Mouse (Mus musculus): Measurements from ENCODE around the gene Cabp7. TPM values are rescaled to one million over a fixed set of nuclear protein-coding genes. Genes with fewer than 3 reads are reported as not detected.

Cabp7 gene
- total RNA-seq, 2 experiments from 2014 or later: 0.18 TPM; not detected in 1

DNA sequence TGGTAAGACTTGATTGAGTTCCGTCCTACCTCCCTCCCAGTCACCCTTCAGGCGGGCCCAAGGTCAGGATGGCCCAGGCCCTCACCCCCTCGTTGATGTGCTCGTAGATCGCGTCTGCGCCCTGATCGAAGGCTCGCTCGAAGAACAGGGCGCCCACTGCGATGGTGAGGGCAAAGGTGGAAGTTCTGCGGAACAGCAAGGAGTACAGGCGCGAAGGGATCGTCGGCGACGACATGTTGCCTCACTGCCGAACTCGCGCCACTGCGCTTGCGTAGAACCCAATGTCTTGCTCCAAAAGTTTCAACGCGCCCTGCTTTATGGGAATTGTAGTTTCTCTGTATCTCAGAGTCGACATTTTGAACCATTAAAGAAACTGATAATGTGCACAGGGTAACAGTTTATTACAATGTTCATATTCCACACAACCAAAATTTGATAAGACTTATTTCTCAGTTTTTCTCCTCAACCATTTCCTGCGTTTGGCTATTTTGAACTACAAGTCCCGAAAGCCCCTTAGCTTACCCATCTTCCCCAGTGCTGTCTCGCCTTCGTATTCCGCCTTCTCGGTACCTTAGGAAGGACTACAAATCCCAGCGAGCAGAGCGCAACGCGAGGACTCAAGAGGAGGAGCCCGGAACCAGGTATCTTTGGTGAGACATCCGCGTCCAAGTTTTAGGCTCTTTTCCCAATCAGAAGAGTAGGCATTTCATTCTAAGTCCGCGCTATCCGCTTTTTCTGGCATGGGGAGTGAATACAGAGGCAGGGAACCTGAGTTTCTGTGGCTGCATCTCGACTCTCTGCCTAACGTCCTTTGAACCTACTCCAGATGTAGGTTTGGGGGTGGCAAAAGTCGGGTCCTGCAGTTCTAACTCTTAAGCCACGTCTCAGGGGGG lies 42.3 kb downstream of the Cabp7 start, which contains the start of the genes Uqcr10 and Zmat5:
Uqcr10 (minus strand) TSS at position 271 of the 893 bp plus-strand sequence.
Zmat5 (plus strand) TSS at position 607 of the 893 bp plus-strand sequence.
- peak; percentile 93 for DNase-seq

DNA sequence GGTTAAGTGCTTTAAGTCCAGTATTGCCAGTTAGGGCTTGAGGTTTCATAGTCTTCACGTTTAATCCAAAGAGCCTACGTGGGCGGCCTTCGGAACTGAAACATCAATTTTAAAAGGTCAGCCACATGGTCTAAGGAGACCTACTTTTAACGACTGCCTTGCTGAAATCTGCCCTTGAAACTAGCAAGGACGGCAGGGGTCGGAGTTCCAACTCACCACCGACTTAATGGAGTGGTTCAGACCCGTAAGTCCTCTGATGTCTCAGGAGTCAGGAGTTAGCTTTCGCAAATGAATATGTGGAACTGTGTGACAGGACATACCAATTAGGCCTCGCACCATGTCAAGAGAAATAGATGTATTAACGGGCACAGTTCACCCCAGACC lies 42.9 kb downstream of the Cabp7 start:
- no peak for DNase-seq

DNA sequence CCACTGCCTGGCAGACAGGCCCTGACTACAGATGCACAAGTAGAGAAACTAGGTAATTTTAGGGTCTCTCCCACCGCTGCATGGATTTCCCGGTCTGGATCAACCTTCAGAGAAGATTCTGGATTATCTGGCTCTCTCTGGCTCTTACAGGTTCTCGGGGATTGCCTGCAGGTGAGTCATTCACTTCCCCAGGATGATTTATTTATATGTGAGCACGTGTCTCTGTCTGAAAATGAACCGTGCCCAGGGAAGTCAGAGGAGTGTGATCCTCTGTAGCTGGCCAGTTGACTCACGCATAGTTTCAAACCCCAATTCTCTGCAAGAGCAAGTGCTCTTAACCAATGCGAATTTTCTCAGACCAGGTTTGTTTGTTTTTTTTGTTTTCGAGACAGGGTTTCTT lies 45.9 kb downstream of the Cabp7 start:
- no peak for DNase-seq

DNA sequence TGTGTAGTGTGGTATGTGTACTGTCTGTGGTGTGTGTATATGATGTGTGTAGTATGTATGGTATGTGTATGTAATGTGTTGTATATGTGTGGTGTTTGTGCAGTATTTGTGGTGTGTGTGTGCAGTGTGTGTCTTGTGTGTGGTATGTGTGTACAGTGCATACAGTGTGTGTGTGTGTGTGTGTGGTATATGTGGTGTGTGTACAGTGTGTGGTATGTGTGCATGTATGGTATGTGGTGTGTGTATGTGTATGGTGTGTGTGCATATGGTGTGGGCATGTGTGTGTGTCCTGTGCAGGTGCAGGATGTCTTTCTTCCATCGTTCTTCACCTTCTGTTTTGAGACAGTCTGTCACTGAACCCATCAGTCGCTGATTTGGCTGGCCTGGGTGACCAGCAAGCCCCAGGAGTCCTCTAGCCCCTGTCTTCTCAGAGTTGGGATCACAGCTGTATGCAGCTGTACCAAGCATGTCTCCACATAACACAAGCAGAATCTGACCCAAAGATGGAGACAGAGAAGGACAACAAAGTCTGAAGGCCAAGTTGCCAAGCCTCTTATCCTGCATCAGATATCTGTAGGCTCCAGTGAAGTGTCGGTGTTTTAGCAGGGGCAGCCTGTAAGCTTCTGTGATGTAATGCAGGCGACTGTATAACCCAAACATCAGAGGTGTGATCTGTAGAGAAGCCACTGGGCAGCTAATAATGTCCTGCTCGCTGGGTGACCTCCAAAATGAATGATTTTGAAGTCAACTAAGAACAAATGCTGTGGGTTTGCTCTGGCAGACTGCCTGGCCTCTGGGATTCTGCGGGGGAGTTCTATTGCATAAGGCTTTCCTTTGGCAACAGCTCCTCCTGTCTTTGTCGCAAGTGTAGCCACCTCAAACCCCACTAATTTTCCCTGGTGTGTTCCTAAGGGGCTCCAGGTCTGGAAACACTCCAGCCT lies 49.3 kb downstream of the Cabp7 start:
- DNase-seq: peak; percentile 87

DNA sequence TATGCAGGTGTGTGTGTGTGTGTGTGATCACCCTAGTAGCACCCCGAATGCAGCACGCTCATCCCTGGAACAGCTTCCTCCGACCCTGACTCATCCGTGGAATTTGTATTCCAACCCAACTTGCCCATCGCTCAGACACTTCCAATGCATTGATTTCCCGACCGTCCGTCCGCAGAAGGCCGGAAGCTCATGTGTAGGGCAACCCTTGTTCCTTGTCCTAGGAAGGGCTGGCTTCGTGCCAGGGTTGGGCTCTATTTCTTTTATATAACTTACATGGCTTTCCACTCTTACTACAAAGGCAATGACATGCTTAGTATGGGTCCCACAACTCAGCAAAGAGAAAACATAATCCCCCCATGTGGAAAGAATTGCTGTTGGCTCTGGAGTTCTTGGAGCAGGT lies 54.4 kb downstream of the Cabp7 start:
- DNase-seq: peak; percentile 47

DNA sequence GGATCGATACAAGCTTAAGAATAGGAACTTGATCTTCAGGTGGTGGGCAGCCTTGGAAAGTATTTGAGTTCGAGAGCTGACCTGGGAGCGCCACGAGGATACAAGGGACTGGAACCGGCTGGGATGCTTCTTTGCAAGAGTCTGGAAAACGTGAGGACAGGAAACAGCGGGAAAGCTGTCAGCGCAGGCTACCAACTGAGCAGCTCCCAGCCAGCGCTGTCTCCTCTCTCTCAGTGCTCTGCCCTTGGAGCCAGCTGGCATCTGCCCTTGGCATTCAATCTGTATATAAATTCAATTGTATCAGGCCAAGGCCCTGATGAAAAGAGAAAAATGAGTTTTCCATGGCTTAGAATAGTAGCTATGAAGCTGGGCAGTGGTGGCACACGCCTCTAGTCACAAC lies 55.4 kb downstream of the Cabp7 start:
- DNase-seq: peak; percentile 81

DNA sequence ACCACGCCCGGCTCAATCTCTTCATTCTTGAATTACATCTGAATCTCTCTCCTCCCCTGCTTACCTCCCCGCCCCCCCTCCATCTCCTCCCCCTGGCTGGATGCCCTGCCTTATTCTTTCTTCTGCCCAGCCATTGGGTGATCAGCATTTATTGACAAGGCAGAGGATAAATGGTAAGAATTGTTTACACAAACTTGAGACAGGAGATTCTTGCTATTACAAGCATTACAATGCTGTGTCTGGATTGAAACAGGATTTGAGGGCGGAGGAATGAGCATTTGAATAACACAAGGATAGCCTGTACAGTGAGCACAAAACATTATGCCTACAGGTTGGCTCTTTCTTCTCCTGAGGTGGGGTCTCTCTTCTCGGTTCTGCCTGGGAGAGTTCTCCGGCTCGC lies 56.2 kb downstream of the Cabp7 start:
- DNase-seq: no peak

DNA sequence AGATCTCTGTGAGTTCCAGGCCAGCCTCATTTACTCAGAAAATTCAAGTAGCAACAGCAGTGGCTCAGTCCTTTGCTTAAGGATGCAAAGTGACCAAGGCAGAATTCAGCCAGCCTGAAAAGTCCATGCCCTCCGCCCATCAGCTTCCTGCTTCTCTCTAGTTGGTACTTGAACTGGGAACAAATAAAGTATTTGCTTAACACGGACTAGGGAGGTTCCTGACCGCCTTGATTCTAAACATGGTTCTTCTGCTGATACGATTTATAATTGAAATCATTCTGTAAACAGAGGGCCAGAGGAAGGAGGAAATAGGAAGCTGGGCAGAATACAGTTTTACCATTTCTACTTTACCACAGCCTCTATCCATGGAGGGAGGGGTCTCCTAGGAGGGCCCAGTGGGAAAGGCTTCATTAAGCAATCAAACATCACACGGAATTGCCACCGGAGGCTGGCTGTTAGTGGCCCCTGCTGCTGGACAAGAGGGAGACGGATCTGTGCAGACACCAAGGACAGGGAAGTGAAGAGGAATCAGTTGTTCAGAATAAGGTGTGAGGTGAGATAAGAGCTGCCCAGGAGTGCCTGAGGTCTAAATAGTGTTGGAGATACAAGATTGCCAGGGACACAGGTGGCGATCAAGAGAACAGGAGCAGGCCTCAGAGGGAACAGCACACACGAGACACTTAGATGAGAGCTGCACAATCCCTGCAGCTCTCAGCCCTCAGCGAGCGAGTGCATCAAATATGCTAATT lies 57.8 kb downstream of the Cabp7 start:
- no peak for DNase-seq

DNA sequence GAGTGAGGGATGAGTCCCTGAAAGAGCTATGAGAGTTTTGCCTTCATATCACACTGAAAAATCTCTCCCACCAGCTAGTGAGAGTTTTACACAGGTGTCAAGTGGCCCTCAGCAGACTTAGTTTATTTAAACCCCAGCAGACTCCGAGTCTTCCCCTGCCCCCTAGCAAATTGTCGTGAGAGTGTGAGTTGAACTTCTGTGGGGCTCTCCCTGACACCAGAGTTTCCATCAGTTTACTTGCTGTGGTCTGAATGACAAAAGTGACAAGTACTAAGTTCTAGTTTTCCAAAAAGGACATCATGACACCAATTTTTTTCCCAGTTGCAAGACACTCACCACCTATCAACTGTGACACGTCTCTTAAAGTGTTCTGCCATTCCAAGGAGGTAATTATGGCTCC lies 58.7 kb downstream of the Cabp7 start:
- no peak for DNase-seq

DNA sequence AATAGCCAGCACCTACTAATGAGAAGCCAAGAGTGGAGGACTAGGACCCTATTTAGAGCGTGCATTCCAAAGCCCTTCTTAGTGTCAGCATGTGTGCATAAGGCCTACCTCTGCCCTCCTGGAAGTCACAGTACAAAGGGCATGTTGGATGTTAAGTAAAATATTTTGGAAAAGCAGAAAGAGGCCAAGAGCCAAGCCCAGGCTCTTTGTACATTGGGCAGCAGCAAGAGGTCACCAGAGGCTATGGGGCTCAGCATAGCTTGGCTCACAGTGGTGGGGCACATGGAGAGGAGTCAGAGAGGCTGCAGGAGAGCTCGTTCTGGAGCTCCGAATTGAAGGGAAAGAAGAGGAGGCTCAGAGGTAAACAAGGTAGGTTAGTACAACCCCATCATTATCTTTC lies 59.6 kb downstream of the Cabp7 start:
- no peak for DNase-seq

Other genes with a start within 250 kb of the Cabp7 start
- 10 to 100 TPM; 46.9 to 56.3 TPM for gene Mtmr3, start 151.9 kb downstream of the Cabp7 start, total RNA-seq (2021)
- not detected for gene Gm11032, start 126.7 kb downstream of the Cabp7 start, total RNA-seq (2021)
- gene Ascc2, start 109.0 kb downstream of the Cabp7 start, total RNA-seq (2021): 10 to 100 TPM; 26.7 to 27.6 TPM
- 1,000 to 10,000 TPM; 1,230 to 1,238 TPM for gene Uqcr10, start 42.4 kb downstream of the Cabp7 start, total RNA-seq (2021)
- 10 to 100 TPM; 33.4 to 36.0 TPM for gene Zmat5, start 42.1 kb downstream of the Cabp7 start, total RNA-seq (2021)
- 10 to 100 TPM; 81.1 to 88.3 TPM for gene Nf2, start 102.8 kb upstream of the Cabp7 start, total RNA-seq (2021)
- 10 to 100 TPM; 46.3 to 64.4 TPM for gene Nipsnap1, start 127.2 kb upstream of the Cabp7 start, total RNA-seq (2021)
- 10 to 100 TPM; 27.3 to 28.0 TPM for gene Thoc5, start 148.5 kb upstream of the Cabp7 start, total RNA-seq (2021)
- gene Nefh, start 201.3 kb upstream of the Cabp7 start, total RNA-seq (2021): 1 to 10 TPM; 2.4 to 3.4 TPM
- gene Ap1b1, start 240.0 kb upstream of the Cabp7 start, total RNA-seq (2021): 10 to 100 TPM; 56.5 to 58.9 TPM